Comparison of ENCODE assay signal across 17 mouse cellular contexts in genomic region chr4:41087459-41088298, GRCm38 (mm10). TPM values are rescaled to one million over a fixed set of nuclear protein-coding genes. Genes with fewer than 3 reads are reported as not detected.
DNase-seq lines count a peak whose midpoint lies in the region; ATAC-seq and TF ChIP-seq lines count a peak whose summit lies in the region.
"Had no signal": no experiment of that assay in that cellular context is flagged by ENCODE, and none has a peak within 500 bp of the region (broad histone marks: within the 10 kb centered on the region; RNA-seq: fewer than 3 reads in every experiment).

No protein-coding gene starts in this region.

- no peak for TF ChIP-seq POLR2A in heart, adult 2 months (IDR thresholded peaks at IDR 0.05; ENCODE audit: insufficient read depth, low read depth, low read length)
- TF ChIP-seq POLR2A in cerebellum, adult 2 months (IDR thresholded peaks at IDR 0.05; ENCODE audit: borderline replicate concordance, insufficient read depth, low read length), result no peak

- peak; percentile 88 for DNase-seq in heart, embryonic 10.5 days (ENCODE audit: low spot score)
- no peak for DNase-seq in heart, adult 2 months
- DNase-seq in spleen, adult 12 weeks (ENCODE audit: low spot score), result peak; percentile 36
- no peak for DNase-seq in spleen, adult 18-20 months
- no peak for DNase-seq in cerebellum, adult 2 months
- no peak for DNase-seq in ovary, adult 18-20 months (ENCODE audit: low spot score)
- DNase-seq in lung, postnatal 14 days, result no peak
- DNase-seq: cerebellum, adult 9-11 months; gastrocnemius, postnatal 14 days; right cerebral cortex, postnatal 14 days had no signal

- H3K27ac ChIP-seq in heart, embryonic 10.5 days, result peak overlapping the region; percentile 39; the same call in 1 of the 2 replicates
- no peak overlapping the region for H3K27ac ChIP-seq in heart, adult 2 months
- peak overlapping the region; percentile 94 for H3K27ac ChIP-seq in liver, embryonic 16.5 days (ENCODE audit: low read length)
- no peak overlapping the region for H3K27ac ChIP-seq in cerebellum, adult 2 months (ENCODE audit: insufficient read depth, low read length)
- H3K27ac ChIP-seq: embryonic facial prominence, embryonic 13.5 days; forebrain, embryonic 15.5 days; left cerebral cortex, adult 2 months; limb, embryonic 15.5 days; neural tube, embryonic 15.5 days had no signal

- no peaks in the 10 kb centered on the region for H3K9me3 ChIP-seq in heart, embryonic 10.5 days
- H3K9me3 ChIP-seq in liver, embryonic 16.5 days (replicated peaks; ENCODE audit: control insufficient read depth, low read length), result no peaks in the 10 kb centered on the region
- H3K9me3 ChIP-seq: embryonic facial prominence, embryonic 13.5 days; forebrain, embryonic 15.5 days; limb, embryonic 15.5 days; neural tube, embryonic 15.5 days had no signal

- ATAC-seq in liver, embryonic 16.5 days (ENCODE audit: low read depth), result peak; percentile 96
- ATAC-seq: forebrain, embryonic 15.5 days had no signal

- intact Hi-C loops in heart, adult 2 months (cut with DNase I), result no loop called here

- TF ChIP-seq EP300 in heart, adult 2 months (IDR thresholded peaks at IDR 0.05; ENCODE audit: insufficient read depth, low read depth, low read length), result no peak

- TF ChIP-seq CTCF in heart, adult 2 months (IDR thresholded peaks at IDR 0.05), result no peak
- TF ChIP-seq CTCF in cerebellum, adult 2 months (IDR thresholded peaks at IDR 0.05; ENCODE audit: borderline replicate concordance, insufficient read depth, low read depth, low read length), result no peak

- H3K4me3 ChIP-seq in heart, embryonic 10.5 days, result no peak overlapping the region
- no peak overlapping the region for H3K4me3 ChIP-seq in heart, adult 2 months
- peak overlapping the region; percentile 46 for H3K4me3 ChIP-seq in liver, embryonic 16.5 days (ENCODE audit: low read depth, low read length)
- H3K4me3 ChIP-seq in cerebellum, adult 2 months (replicated peaks; ENCODE audit: insufficient read depth, low read depth, low read length), result no peak overlapping the region
- H3K4me3 ChIP-seq: embryonic facial prominence, embryonic 13.5 days; forebrain, embryonic 15.5 days; left cerebral cortex, adult 2 months; limb, embryonic 15.5 days; neural tube, embryonic 15.5 days had no signal

- no peaks in the 10 kb centered on the region for H3K36me3 ChIP-seq in heart, embryonic 10.5 days
- no peaks in the 10 kb centered on the region for H3K36me3 ChIP-seq in heart, adult 2 months (ENCODE audit: control insufficient read depth, insufficient read depth, low read length)
- H3K36me3 ChIP-seq in liver, embryonic 16.5 days (ENCODE audit: control insufficient read depth, insufficient read depth), result no peaks in the 10 kb centered on the region
- H3K36me3 ChIP-seq: embryonic facial prominence, embryonic 13.5 days; forebrain, embryonic 15.5 days; limb, embryonic 15.5 days; neural tube, embryonic 15.5 days had no signal

- peaks cover 8% of the 10 kb centered on the region; the same call in 1 of the 2 replicates for H3K27me3 ChIP-seq in heart, embryonic 10.5 days (ENCODE audit: insufficient read depth, poor library complexity, severe bottlenecking)
- no peaks in the 10 kb centered on the region for H3K27me3 ChIP-seq in heart, adult 2 months (ENCODE audit: control insufficient read depth, insufficient read depth, low read length)
- no peaks in the 10 kb centered on the region for H3K27me3 ChIP-seq in liver, embryonic 16.5 days (ENCODE audit: control insufficient read depth, insufficient read depth, low read depth, low read length)
- no peaks in the 10 kb centered on the region for H3K27me3 ChIP-seq in cerebellum, adult 2 months (ENCODE audit: control insufficient read depth, insufficient read depth, low read length)
- H3K27me3 ChIP-seq: embryonic facial prominence, embryonic 13.5 days; forebrain, embryonic 15.5 days; limb, embryonic 15.5 days; neural tube, embryonic 15.5 days had no signal

- no peaks in the 10 kb centered on the region for H3K79me2 ChIP-seq in heart, adult 2 months (replicated peaks; ENCODE audit: control insufficient read depth, insufficient read depth, low read length)

- H3K4me1 ChIP-seq in heart, embryonic 10.5 days, result peaks cover 19% of the 10 kb centered on the region
- no peaks in the 10 kb centered on the region for H3K4me1 ChIP-seq in heart, adult 2 months (ENCODE audit: control insufficient read depth, insufficient read depth, low read length)
- H3K4me1 ChIP-seq in liver, embryonic 16.5 days (ENCODE audit: control insufficient read depth, low read depth, low read length), result peaks cover 62% of the 10 kb centered on the region
- no peaks in the 10 kb centered on the region for H3K4me1 ChIP-seq in cerebellum, adult 2 months (ENCODE audit: control insufficient read depth, insufficient read depth, low read length)
- H3K4me1 ChIP-seq: forebrain, embryonic 15.5 days; neural tube, embryonic 15.5 days had no signal

- peak overlapping the region; percentile 74 for H3K4me2 ChIP-seq in liver, embryonic 16.5 days (ENCODE audit: low read depth, low read length)
- H3K4me2 ChIP-seq: embryonic facial prominence, embryonic 13.5 days; forebrain, embryonic 15.5 days; limb, embryonic 15.5 days; neural tube, embryonic 15.5 days had no signal

- no peak overlapping the region for H3K9ac ChIP-seq in heart, adult 2 months (ENCODE audit: low read depth, low read length)
- peak overlapping the region; percentile 61 for H3K9ac ChIP-seq in liver, embryonic 16.5 days (ENCODE audit: low read depth, low read length)
- H3K9ac ChIP-seq: embryonic facial prominence, embryonic 13.5 days; forebrain, embryonic 15.5 days; limb, embryonic 15.5 days; neural tube, embryonic 15.5 days had no signal

- WGBS in heart, embryonic 10.5 days, result 68% methylated on average over 16 of the region's 16 CpGs
- WGBS in heart, adult 2 months, result 69% methylated on average over 16 of the region's 16 CpGs
- WGBS in liver, embryonic 16.5 days (ENCODE audit: insufficient replicate concordance), result 25% methylated on average over 16 of the region's 16 CpGs
- WGBS in cerebellum, adult 2 months, result 89% methylated on average over 16 of the region's 16 CpGs

RNA-seq across cellular contexts. Expression of gene Aqp3, which starts 10.3 kb away (rescaled TPM):
- 10.6 TPM in 2 replicates for polyA plus RNA-seq in heart, embryonic 10.5 days (2016; fragmentation: Nextera tagmentation; extraction: Ambion mirVana)
- not detected for total RNA-seq in heart, adult 2 months (2021)
- polyA plus RNA-seq in heart, adult 2 months (2012; rRNA removed), result 0.20 and 4.2 TPM in 2 replicates
- 10.4 and 11.4 TPM in 2 replicates for polyA plus RNA-seq in liver, embryonic 16.5 days (2015; fragmentation: Nextera tagmentation; extraction: Ambion mirVana)
- 0.05 TPM in 1 of 2 replicates, not detected in the other for polyA plus RNA-seq in cerebellum, adult 2 months (2012; rRNA removed)
- total RNA-seq: gastrocnemius, postnatal 14 days; left cerebral cortex, adult 2 months had no signal
- polyA plus RNA-seq: neural tube, embryonic 15.5 days had no signal

RNA-seq across cellular contexts. Expression of gene Nol6, which starts 36.6 kb away (rescaled TPM):
- 26.0 and 26.8 TPM in 2 replicates for polyA plus RNA-seq in heart, embryonic 10.5 days (2016; fragmentation: Nextera tagmentation; extraction: Ambion mirVana)
- total RNA-seq in heart, adult 2 months (2021), result 10 to 100 TPM; 14.9 to 16.4 TPM
- polyA plus RNA-seq in heart, adult 2 months (2012; rRNA removed), result 17.6 and 21.2 TPM in 2 replicates
- polyA plus RNA-seq in liver, embryonic 16.5 days (2015; fragmentation: Nextera tagmentation; extraction: Ambion mirVana), result 8.5 and 10.1 TPM in 2 replicates
- polyA plus RNA-seq in cerebellum, adult 2 months (2012; rRNA removed), result 61.2 and 63.6 TPM in 2 replicates

RNA-seq across cellular contexts. Expression of gene Aqp7, which starts 39.7 kb away (rescaled TPM):
- 0.09 and 1.2 TPM in 2 replicates for polyA plus RNA-seq in heart, embryonic 10.5 days (2016; fragmentation: Nextera tagmentation; extraction: Ambion mirVana)
- total RNA-seq in heart, adult 2 months (2021), result 10 to 100 TPM; 21.6 to 33.0 TPM
- polyA plus RNA-seq in heart, adult 2 months (2012; rRNA removed), result 32.7 and 53.4 TPM in 2 replicates
- polyA plus RNA-seq in liver, embryonic 16.5 days (2015; fragmentation: Nextera tagmentation; extraction: Ambion mirVana), result 1.1 and 1.4 TPM in 2 replicates
- polyA plus RNA-seq in cerebellum, adult 2 months (2012; rRNA removed), result not detected in 2 replicates
- total RNA-seq: left cerebral cortex, adult 2 months; monocyte, adult 5-6 weeks had no signal
- polyA plus RNA-seq: forebrain, embryonic 15.5 days; neural tube, embryonic 15.5 days had no signal

RNA-seq across cellular contexts. Expression of gene Ube2r2, which starts 47.9 kb away (rescaled TPM):
- 64.2 and 84.7 TPM in 2 replicates for polyA plus RNA-seq in heart, embryonic 10.5 days (2016; fragmentation: Nextera tagmentation; extraction: Ambion mirVana)
- total RNA-seq in heart, adult 2 months (2021), result 100 to 1,000 TPM; 121 to 133 TPM
- polyA plus RNA-seq in heart, adult 2 months (2012; rRNA removed), result 52.7 and 72.9 TPM in 2 replicates
- polyA plus RNA-seq in liver, embryonic 16.5 days (2015; fragmentation: Nextera tagmentation; extraction: Ambion mirVana), result 47.9 and 56.0 TPM in 2 replicates
- polyA plus RNA-seq in cerebellum, adult 2 months (2012; rRNA removed), result 109 and 135 TPM in 2 replicates

Comparison
In these comparisons a context has a peak if more than half of its experiments do, and no peak if none do; other contexts are left out.
1. DNase-seq: peak in heart, embryonic 10.5 days (single experiment) and spleen, adult 12 weeks (single experiment); none in heart, adult 2 months (0 of 2), spleen, adult 18-20 months (0 of 2), cerebellum, adult 2 months (0 of 2), ovary, adult 18-20 months (single experiment) and lung, postnatal 14 days (single experiment).
2. H3K27ac ChIP-seq: peak in heart, embryonic 10.5 days (single experiment) and liver, embryonic 16.5 days (single experiment); none in heart, adult 2 months (single experiment) and cerebellum, adult 2 months (single experiment).
3. RNA of gene Aqp7, which starts 39.7 kb away (polyA plus RNA-seq): 32.7 to 53.4 TPM in heart, adult 2 months; 0.09 to 1.2 TPM in heart, embryonic 10.5 days, 1.1 to 1.4 TPM in liver, embryonic 16.5 days and not detected in cerebellum, adult 2 months; every median in the first group is over 10 times any median in the second.